Mouse (Mus musculus): ENCODE results near the gene Cand2. TPM values are rescaled to one million over a fixed set of nuclear protein-coding genes. Genes with fewer than 3 reads are reported as not detected.

The Cand2 gene
- polyA plus RNA-seq, 1 experiment: 3.4 TPM

DNA sequence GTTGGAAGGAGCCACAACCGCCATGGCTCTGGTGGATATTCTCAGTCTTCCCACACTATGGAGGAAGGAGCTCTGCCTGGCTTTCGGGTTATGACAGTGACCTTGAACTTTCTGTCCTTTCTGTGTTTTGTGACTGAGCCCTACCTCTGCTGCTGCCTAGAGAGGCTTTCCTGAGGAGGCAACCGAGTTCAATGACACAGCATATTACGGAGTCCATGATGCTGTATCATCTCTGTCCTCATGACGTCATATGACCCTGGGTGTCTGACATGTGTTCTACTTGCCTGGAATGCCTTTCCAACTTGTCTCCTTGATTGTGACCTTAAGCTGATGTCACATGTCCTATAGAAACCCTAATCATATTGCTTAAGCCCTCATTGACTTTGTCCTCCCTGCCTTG is 35.3 kb upstream of the Cand2 start:
- no peaks in the 10 kb centered on the region for H3K27me3 ChIP-seq (ENCODE audit: control insufficient read depth, insufficient read depth, low read length)
- no peaks in the 10 kb centered on the region for H3K4me1 ChIP-seq (ENCODE audit: control insufficient read depth, insufficient read depth, insufficient read length)
- DNase-seq (ENCODE audit: low read depth in 1 of 2, low spot score in 2 of 2): no peak
- no peak for TF ChIP-seq POLR2A (IDR thresholded peaks at IDR 0.05; ENCODE audit: low read depth, low read length)
- no peak for TF ChIP-seq CTCF (IDR thresholded peaks at IDR 0.05; ENCODE audit: extremely low read depth, insufficient read depth, insufficient read length, insufficient replicate concordance)
- no peaks in the 10 kb centered on the region for H3K36me3 ChIP-seq (ENCODE audit: control insufficient read depth, insufficient read depth, low read length)
- no peak overlapping the region for H3K4me3 ChIP-seq (ENCODE audit: extremely low read depth, insufficient read depth, insufficient read length)
- no peak overlapping the region for H3K27ac ChIP-seq (ENCODE audit: insufficient read depth, low read length)
- WGBS: 85% methylated on average over 5 of the region's 5 CpGs

DNA sequence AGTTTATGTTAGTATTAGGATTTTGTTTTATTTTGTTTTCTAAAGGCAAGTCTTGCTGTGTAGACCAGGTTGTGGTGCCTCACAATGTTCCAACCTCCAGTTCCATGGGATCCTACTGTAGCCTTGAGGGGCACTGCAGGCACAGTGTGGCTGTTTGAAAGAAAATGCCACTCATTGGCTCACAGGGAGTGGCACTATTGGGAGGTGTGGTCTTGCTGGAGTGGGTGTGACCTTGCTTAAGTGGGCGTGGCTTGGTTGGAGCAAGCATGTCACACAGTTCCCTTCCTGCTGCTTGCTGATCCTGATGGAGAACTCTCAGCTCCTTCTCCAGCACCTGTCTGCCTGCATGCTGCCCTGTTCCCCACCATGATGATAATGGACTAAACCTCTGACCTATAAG is 30.8 kb upstream of the Cand2 start:
- no peak overlapping the region for H3K27ac ChIP-seq (ENCODE audit: insufficient read depth, low read length)

DNA sequence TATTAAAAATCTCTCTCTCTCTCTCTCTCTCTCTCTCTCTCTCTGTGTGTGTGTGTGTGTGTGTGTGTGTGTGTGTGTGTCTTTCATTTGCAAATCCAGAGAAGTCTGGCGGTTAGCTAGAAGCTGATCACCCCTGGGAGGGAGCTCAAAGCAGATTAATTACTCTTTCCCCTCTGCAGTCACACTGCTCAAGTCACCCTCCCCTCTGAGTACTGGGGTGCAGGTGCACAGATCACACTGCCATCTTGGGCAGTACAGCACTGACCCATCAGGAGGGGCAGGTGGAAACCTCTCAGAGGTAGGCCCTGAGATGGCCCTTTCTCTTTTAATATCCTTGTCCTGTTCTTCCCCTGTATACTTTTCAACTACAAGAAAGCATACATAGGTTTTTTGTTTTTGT is 28.0 kb upstream of the Cand2 start:
- TF ChIP-seq CTCF (IDR thresholded peaks at IDR 0.05; ENCODE audit: extremely low read depth, insufficient read depth, insufficient read length, insufficient replicate concordance) (no peak), POLR2A (IDR thresholded peaks at IDR 0.05; ENCODE audit: low read depth, low read length) (no peak)
- Histone ChIP-seq H3K27me3 (ENCODE audit: control insufficient read depth, insufficient read depth, low read length) (no peaks in the 10 kb centered on the region), H3K27ac (ENCODE audit: insufficient read depth, low read length) (no peak overlapping the region), H3K4me1 (ENCODE audit: control insufficient read depth, insufficient read depth, insufficient read length) (no peaks in the 10 kb centered on the region), H3K36me3 (ENCODE audit: control insufficient read depth, insufficient read depth, low read length) (no peaks in the 10 kb centered on the region), H3K4me3 (ENCODE audit: extremely low read depth, insufficient read depth, insufficient read length) (no peak overlapping the region)
- DNase-seq (ENCODE audit: low read depth in 1 of 2, low spot score in 2 of 2): no peak
- 89% methylated on average over 1 of the region's 1 CpGs for WGBS

More for the DNA sequence above, 30.8 kb upstream of the Cand2 start:
- Histone ChIP-seq H3K4me1 (ENCODE audit: control insufficient read depth, insufficient read depth, insufficient read length) (no peaks in the 10 kb centered on the region), H3K4me3 (ENCODE audit: extremely low read depth, insufficient read depth, insufficient read length) (no peak overlapping the region), H3K36me3 (ENCODE audit: control insufficient read depth, insufficient read depth, low read length) (no peaks in the 10 kb centered on the region), H3K27me3 (ENCODE audit: control insufficient read depth, insufficient read depth, low read length) (no peaks in the 10 kb centered on the region)
- no peak for DNase-seq (ENCODE audit: low read depth in 1 of 2, low spot score in 2 of 2)
- no peak for TF ChIP-seq CTCF (IDR thresholded peaks at IDR 0.05; ENCODE audit: extremely low read depth, insufficient read depth, insufficient read length, insufficient replicate concordance)
- no peak for TF ChIP-seq POLR2A (IDR thresholded peaks at IDR 0.05; ENCODE audit: low read depth, low read length)
- WGBS: 52% methylated on average over 1 of the region's 1 CpGs

DNA sequence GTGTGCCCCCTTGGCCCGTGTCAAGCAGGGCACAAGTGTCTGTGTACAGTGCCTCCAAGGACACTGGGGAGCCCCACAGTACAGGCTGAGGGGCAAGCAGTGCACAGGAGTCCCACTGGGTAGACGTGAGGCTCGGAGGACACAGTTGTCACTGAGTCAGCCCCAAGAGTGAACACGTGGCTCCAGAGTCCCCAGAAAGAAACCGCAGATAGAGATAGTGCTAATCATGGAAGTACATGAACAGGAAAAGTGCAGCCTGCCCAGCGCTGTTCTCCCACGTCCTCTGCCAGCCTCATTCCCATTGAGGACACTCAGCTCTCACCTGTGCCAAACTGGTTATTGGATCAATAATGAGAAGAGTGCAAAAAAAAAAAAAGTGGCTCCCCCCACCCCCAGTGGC is 18.8 kb upstream of the Cand2 start:
- TF ChIP-seq POLR2A (IDR thresholded peaks at IDR 0.05; ENCODE audit: low read depth, low read length) (no peak), CTCF (IDR thresholded peaks at IDR 0.05; ENCODE audit: extremely low read depth, insufficient read depth, insufficient read length, insufficient replicate concordance) (no peak)
- DNase-seq (ENCODE audit: low read depth in 1 of 2, low spot score in 2 of 2): no peak
- peaks cover 4% of the 10 kb centered on the region; the same call in 1 of the 2 replicates for H3K4me1 ChIP-seq (ENCODE audit: control insufficient read depth, insufficient read depth, insufficient read length)
- H3K4me3 ChIP-seq (ENCODE audit: extremely low read depth, insufficient read depth, insufficient read length): no peak overlapping the region
- H3K36me3 ChIP-seq (ENCODE audit: control insufficient read depth, insufficient read depth, low read length): no peaks in the 10 kb centered on the region
- 85% methylated on average over 7 of the region's 7 CpGs for WGBS
- no peak overlapping the region for H3K27ac ChIP-seq (ENCODE audit: insufficient read depth, low read length)
- H3K27me3 ChIP-seq (ENCODE audit: control insufficient read depth, insufficient read depth, low read length): no peaks in the 10 kb centered on the region

DNA sequence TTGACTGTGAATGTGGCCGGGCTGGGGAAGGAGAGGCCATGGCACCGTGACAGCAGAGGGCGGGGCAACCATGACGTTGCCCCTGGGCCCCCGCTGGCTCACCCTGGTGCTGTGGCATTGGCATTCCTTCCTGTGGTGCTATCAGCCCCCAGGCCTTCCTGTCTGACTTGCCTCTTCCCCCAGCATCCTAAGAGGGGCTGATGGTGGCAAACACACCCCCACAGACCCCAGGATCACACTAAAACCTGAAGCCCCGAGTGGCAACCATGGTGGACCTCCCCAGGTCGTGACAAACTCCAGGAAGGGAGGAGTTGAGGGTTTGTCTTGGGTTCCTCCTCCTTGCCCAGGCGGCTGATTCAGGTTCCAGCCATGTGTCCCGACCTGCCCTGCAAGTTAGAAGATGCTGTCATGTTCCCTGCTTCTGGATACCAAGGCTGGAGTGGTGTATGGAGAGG is 15.3 kb upstream of the Cand2 start:
- no peaks in the 10 kb centered on the region for H3K27me3 ChIP-seq (ENCODE audit: control insufficient read depth, insufficient read depth, low read length)
- no peak overlapping the region for H3K27ac ChIP-seq (ENCODE audit: insufficient read depth, low read length)
- H3K4me3 ChIP-seq (ENCODE audit: extremely low read depth, insufficient read depth, insufficient read length): no peak overlapping the region
- H3K36me3 ChIP-seq (ENCODE audit: control insufficient read depth, insufficient read depth, low read length): no peaks in the 10 kb centered on the region
- H3K4me1 ChIP-seq (ENCODE audit: control insufficient read depth, insufficient read depth, insufficient read length): peaks cover 9% of the 10 kb centered on the region; the same call in 1 of the 2 replicates
- 16% methylated on average over 9 of the region's 9 CpGs for WGBS
- no peak for DNase-seq (ENCODE audit: low read depth in 1 of 2, low spot score in 2 of 2)
- TF ChIP-seq CTCF (IDR thresholded peaks at IDR 0.05; ENCODE audit: extremely low read depth, insufficient read depth, insufficient read length, insufficient replicate concordance) (no peak), POLR2A (IDR thresholded peaks at IDR 0.05; ENCODE audit: low read depth, low read length) (no peak)

DNA sequence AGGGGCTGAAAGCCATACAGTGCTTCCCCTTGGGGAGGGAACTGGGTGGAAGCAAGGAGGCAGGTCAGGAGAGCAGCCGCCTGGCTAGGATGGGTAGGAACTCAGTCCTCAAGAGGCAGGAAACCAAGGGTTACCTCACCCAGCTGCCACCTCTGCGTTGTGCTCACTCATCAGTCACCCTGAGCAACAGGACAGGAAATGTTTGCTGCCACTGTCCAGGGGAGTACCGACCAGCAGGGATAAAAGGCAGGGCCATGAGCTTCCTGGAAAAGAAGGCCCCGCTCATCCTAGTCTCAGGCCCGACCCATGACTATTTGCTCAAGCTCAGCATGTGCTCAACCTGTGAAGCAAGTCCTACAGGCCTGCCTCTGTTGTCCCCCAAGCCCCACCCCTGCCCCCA is 14.9 kb upstream of the Cand2 start:
- 29% methylated on average over 5 of the region's 5 CpGs for WGBS
- no peaks in the 10 kb centered on the region for H3K27me3 ChIP-seq (ENCODE audit: control insufficient read depth, insufficient read depth, low read length)
- DNase-seq (ENCODE audit: low read depth in 1 of 2, low spot score in 2 of 2): no peak
- H3K4me3 ChIP-seq (ENCODE audit: extremely low read depth, insufficient read depth, insufficient read length): no peak overlapping the region
- H3K27ac ChIP-seq (ENCODE audit: insufficient read depth, low read length): no peak overlapping the region
- H3K36me3 ChIP-seq (ENCODE audit: control insufficient read depth, insufficient read depth, low read length): no peaks in the 10 kb centered on the region
- H3K4me1 ChIP-seq (ENCODE audit: control insufficient read depth, insufficient read depth, insufficient read length): peaks cover 9% of the 10 kb centered on the region; the same call in 1 of the 2 replicates
- no peak for TF ChIP-seq CTCF (IDR thresholded peaks at IDR 0.05; ENCODE audit: extremely low read depth, insufficient read depth, insufficient read length, insufficient replicate concordance)
- TF ChIP-seq POLR2A (IDR thresholded peaks at IDR 0.05; ENCODE audit: low read depth, low read length): no peak

DNA sequence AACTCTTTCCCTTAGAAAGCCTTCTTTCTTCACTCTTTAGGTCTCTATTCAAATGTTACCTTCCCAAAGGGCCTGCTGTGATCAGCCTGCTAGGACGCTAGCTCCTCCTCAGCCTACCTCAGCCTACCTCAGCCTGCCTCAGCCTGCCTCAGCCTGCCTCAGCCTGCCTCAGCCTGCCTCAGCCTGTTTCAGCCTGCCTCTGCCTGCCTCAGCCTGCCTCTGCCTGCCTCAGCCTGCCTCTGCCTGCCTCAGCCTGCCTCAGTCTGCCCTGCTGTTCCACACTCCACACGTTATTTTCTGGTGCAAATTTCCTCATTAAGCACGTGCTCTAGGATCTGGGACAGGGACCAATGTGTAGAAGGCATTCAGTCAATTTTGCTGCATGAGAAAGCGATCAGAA is 14.2 kb upstream of the Cand2 start:
- Histone ChIP-seq H3K27me3 (ENCODE audit: control insufficient read depth, insufficient read depth, low read length) (no peaks in the 10 kb centered on the region), H3K4me3 (ENCODE audit: extremely low read depth, insufficient read depth, insufficient read length) (no peak overlapping the region), H3K27ac (ENCODE audit: insufficient read depth, low read length) (no peak overlapping the region), H3K4me1 (ENCODE audit: control insufficient read depth, insufficient read depth, insufficient read length) (peaks cover 9% of the 10 kb centered on the region; the same call in 1 of the 2 replicates), H3K36me3 (ENCODE audit: control insufficient read depth, insufficient read depth, low read length) (no peaks in the 10 kb centered on the region)
- TF ChIP-seq POLR2A (IDR thresholded peaks at IDR 0.05; ENCODE audit: low read depth, low read length) (no peak), CTCF (IDR thresholded peaks at IDR 0.05; ENCODE audit: extremely low read depth, insufficient read depth, insufficient read length, insufficient replicate concordance) (no peak)
- WGBS: 87% methylated on average over 4 of the region's 4 CpGs
- no peak for DNase-seq (ENCODE audit: low read depth in 1 of 2, low spot score in 2 of 2)
